Mouse (Mus musculus) gastrocnemius, adult 2 months (tissue): ENCODE results near the gene Mllt6. TPM values are rescaled to one million over a fixed set of nuclear protein-coding genes. Genes with fewer than 3 reads are reported as not detected.

Experiments
- DNase-seq: peaks from one replicate; pipeline ENCODE4 v3.0.0; 2022
- H3K27ac ChIP-seq: fragments of 200-600 bp; 2 replicates; pipeline ENCODE4 v1.8.1; 2022; ENCODE audit warnings: mild to moderate bottlenecking
- H3K4me3 ChIP-seq: fragments of 200-600 bp; 2 replicates; pipeline ENCODE4 v1.8.1; 2022; ENCODE audit warnings: mild to moderate bottlenecking, moderate library complexity
- CTCF ChIP-seq: fragments of 200-600 bp; IDR thresholded peaks from 2 replicates; pipeline ENCODE4 v1.8.1; 2022; ENCODE audit warnings: antibody characterized with exemption, mild to moderate bottlenecking, moderate library complexity
- intact Hi-C: fragments of 180-260 bp; cut with DNase I; formaldehyde crosslinking; loops from one replicate; pipeline ENCODE4 v1.15.1; 2025
- total RNA-seq, 2 experiments: library from RNA; stranded (reverse); gene quantifications; 2 replicates each; pipeline ENCODE4 v1.2.3; 2021

Gene Mllt6
- total RNA-seq, 2 experiments from 2014 or later = 41.9 to 54.7 TPM

DNA sequence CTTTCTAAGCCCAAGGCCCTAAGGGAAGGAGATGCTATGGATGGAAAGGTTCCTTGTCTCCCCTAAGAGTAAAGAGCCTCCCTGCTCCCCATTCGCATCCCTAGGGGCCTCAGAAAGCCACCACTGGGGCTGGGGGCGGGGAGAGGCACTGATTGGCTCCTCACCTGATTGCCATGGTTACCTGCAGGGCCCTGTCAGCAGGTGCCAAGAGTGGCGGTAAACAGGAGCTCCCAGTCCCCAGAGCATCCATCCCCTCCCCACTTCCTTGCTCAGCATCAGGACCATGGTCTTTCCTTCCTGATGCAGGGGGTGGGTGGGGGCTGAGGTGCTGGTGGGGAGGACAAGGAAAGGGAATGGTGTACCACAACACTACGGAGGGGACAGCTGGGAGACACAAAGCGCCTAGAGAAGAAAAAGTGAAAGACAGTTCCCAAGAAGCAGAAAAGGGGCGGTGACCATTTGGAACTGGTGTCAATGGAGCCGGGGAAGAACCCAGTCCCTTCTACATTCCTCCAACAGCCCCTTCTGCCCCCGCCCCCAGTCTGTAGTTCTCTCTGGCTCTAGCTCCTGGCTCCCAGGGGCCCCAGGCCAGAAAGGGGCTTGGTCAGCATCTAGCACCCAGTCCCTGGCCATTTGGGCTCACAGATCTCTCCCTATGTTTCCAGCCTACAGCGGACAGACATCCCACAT, 32.6 kb downstream of the Mllt6 start:
- intact Hi-C loops = no loop called here
- Histone ChIP-seq H3K4me3 (no peak overlapping the region), H3K27ac (peak overlapping the region; percentile 8; the same call in 1 of the 2 replicates)
- peak; percentile 15 for DNase-seq
- no peak for TF ChIP-seq CTCF

GRCm38 (mm10) chr11:97696669-97697068, 33.5 kb downstream of the Mllt6 start:
- Histone ChIP-seq H3K4me3 (no peak overlapping the region), H3K27ac (no peak overlapping the region)
- intact Hi-C loops = no loop called here

GRCm38 (mm10) chr11:97697199-97697890, 34.1 kb downstream of the Mllt6 start:
- peak overlapping the region; percentile 91 for H3K4me3 ChIP-seq
- 0 out of 2 replicates have a peak overlapping the region, but pooled peaks have one; percentile 91 for H3K27ac ChIP-seq
- intact Hi-C loops = no loop called here
- no peak for DNase-seq
- no peak for TF ChIP-seq CTCF

More at GRCm38 (mm10) chr11:97696669-97697068, 33.5 kb downstream of the Mllt6 start:
- DNase-seq = no peak
- TF ChIP-seq CTCF = no peak

DNA sequence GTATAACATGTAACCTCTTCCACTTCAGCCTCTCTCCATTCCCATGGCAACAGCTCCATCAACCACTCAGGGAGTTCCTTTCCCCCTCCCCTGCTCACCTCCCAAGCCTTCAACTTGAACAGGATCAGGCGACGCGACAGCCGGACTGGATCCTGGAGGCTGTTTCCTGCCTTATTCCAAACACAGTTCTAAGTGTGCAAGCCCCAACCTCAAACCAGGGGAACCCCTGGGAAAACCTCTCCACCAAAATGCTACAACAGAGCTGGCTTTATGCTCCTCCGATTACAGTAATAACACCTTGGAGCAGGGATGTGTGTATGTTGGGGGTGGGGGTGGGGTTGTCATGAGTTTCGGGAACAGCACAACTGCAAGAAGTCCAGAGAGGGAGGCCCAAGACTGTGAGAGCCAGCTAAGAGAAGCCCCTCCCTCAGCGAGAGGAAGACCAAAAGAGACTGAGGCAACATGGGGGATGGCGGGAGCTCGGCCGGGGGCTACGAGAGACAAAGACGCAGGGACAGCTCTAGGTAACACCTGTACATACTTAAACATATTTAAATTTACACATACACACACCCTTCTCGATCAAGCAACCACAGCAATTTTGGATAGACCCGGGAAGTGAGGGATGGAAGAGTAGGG, 34.8 kb downstream of the Mllt6 start:
- TF ChIP-seq CTCF = no peak
- no peak for DNase-seq
- H3K4me3 ChIP-seq = peak overlapping the region; percentile 91
- intact Hi-C loops = loop anchor here (1.0 kb wide), 1 partner anchor 40 kb away; no protein-coding TSS in a partner anchor
- H3K27ac ChIP-seq = peak overlapping the region; percentile 91

- peak; percentile 55 for TF ChIP-seq CTCF
- peak; percentile 80 for DNase-seq
- peak overlapping the region; percentile 91 for H3K27ac ChIP-seq
- intact Hi-C loops = loop anchor here (1.0 kb wide), 1 partner anchor 41 kb away; no protein-coding TSS in a partner anchor
- H3K4me3 ChIP-seq = peak overlapping the region; percentile 91
These were observed 35.8 kb downstream of the Mllt6 start for GRCm38 (mm10) chr11:97698741-97699611.

DNA sequence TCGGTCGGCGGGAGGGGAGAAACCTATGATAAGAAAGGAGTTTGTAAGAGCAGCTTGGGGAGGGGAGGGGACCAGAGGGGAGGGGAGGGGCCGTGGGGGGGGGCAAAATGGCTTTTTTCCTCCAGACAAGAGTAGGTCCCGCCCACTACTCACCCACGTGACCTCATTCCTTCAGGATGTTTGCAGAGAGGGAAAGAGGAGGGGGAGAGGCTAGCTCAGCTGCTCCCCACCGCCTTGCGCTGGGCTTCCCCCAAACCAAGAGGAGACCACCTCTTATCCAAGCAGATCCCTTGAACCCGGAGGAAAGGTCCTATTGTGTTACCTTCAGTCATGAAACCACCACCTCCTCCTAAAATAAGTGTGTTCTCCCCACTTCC, 36.4 kb downstream of the Mllt6 start:
- Histone ChIP-seq H3K27ac (peak overlapping the region; percentile 91), H3K4me3 (peak overlapping the region; percentile 91)
- no peak for TF ChIP-seq CTCF
- peak; percentile 84 for DNase-seq
- intact Hi-C loops = no loop called here

GRCm38 (mm10) chr11:97700003-97700745, 37.0 kb downstream of the Mllt6 start, which contains the start of gene Pcgf2:
Gene Pcgf2, minus strand, starts transcription at chr11:97700497.
- intact Hi-C loops = no loop called here
- no peak for TF ChIP-seq CTCF
- Histone ChIP-seq H3K4me3 (peak within 1 kb of the TSS; percentile 91), H3K27ac (peak within 1 kb of the TSS; percentile 91)
- peak; percentile 89 for DNase-seq

DNA sequence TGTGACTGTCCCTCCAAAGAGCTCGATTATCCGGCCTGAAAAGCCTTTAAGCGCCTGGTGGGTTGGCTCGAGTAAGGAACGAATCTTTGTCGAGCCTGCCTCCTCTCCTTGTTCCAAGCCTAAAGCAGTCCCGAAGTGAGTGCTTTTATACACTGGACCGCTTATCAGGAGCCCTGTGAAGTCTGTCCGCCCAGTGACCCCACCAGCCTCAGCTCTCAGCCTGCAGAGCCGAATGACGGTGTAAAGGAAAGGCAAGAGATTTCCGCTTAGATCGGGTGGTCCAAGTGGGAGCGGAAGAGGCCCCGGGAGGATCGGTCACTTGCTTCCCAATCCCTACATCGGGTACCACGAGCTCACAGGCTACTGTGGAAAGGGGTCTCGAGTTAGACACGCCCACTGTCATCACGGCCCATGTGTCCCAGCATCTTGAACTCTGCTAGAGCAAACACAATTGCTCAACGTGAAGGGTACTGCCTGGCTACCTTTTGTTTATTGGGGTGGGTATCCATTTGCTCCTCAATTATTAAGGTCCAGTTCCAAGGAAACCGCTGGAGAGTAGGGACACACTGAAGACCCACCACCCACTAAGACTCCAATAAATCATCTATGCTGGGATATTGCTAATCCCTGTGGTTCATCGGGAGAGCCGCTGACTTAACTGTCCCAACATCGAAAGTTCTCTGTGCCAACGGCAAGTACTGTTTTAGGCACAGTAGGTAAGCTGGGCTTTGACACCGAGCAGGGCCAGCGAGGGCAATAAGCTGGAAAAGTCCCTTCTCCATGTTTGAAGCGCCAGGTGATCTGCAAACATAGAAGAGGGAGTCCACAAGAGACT, 37.7 kb downstream of the Mllt6 start:
- intact Hi-C loops = no loop called here
- DNase-seq = no peak
- H3K27ac ChIP-seq = peak overlapping the region; percentile 91

GRCm38 (mm10) chr11:97701581-97702392, 38.6 kb downstream of the Mllt6 start:
- peak overlapping the region; percentile 93 for H3K27ac ChIP-seq
- no peak for TF ChIP-seq CTCF
- intact Hi-C loops = loop anchor here (2.0 kb wide), 1 partner anchor 43 kb away; the partner anchor contains the start of gene Pip4k2b
- H3K4me3 ChIP-seq = peak overlapping the region; percentile 76
- no peak for DNase-seq

More for the DNA sequence above, 37.7 kb downstream of the Mllt6 start:
- TF ChIP-seq CTCF = no peak
- peak overlapping the region; percentile 91 for H3K4me3 ChIP-seq

DNA sequence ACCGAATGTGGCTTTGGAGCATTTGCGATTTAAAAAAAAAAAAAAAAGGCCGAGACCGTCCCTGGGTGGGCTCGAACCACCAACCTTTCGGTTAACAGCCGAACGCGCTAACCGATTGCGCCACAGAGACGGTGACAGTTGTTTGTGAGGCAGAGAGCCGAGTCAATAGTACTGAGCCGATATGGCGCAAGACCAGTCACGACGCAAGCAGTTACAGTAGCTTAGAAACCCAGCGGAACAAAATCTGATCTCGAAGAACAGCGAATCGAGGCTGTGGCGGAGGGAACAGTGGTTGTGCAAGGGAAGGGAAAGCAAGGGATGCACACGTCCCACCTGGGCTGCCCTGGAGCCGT, 39.2 kb downstream of the Mllt6 start:
- DNase-seq = peak; percentile 87
- Histone ChIP-seq H3K27ac (peak overlapping the region; percentile 93), H3K4me3 (peak overlapping the region; percentile 76)
- intact Hi-C loops = loop anchor here (2.0 kb wide), 1 partner anchor 42 kb away; the partner anchor contains the start of gene Pip4k2b
- TF ChIP-seq CTCF = no peak
